In the genomic region with DNA sequence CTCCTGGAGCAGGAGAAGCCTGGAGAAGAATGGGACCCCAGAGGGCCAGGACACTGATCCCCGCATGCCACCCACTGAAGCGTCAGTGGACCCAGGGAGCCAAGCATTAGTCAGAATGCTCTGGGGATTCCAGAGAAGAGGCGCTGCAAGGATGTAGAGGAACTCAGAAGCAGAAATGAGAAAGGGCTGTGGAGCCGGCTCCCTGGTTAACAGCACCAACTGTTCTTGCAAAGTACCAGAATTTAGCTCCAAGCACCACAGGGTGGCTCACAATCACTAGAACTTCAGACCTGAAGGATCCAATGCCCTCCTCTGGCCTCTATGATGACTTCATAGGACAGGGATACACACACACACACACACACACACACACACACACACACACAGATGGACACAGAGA, we compare ENCODE assay signal across 12 mouse cellular contexts.
"Had no signal": no experiment of that assay in that cellular context is flagged by ENCODE, and none has a peak within 500 bp of the region (broad histone marks: within the 10 kb centered on the region; RNA-seq: fewer than 3 reads in every experiment).

No protein-coding gene starts in this region.

- H3K27ac ChIP-seq: limb, embryonic 15.5 days; liver, embryonic 13.5 days; lung, embryonic 15.5 days; neural tube, embryonic 12.5 days; stomach, embryonic 15.5 days had no signal

- ATAC-seq: liver, postnatal 0 days had no signal

- DNase-seq: kidney, adult 8-10 months; kidney, postnatal 36 days; liver, embryonic 13.5 days; liver, postnatal 0 days; lung, postnatal 14 days; midbrain, embryonic 14.5 days; thymus, adult 2 months; thymus, postnatal 36 days had no signal

- H3K4me3 ChIP-seq: limb, embryonic 15.5 days; liver, embryonic 13.5 days; lung, embryonic 15.5 days; neural tube, embryonic 12.5 days; stomach, embryonic 15.5 days had no signal

- H3K36me3 ChIP-seq: limb, embryonic 15.5 days; liver, embryonic 13.5 days; lung, embryonic 15.5 days had no signal

- H3K4me2 ChIP-seq: limb, embryonic 15.5 days; liver, embryonic 13.5 days; lung, embryonic 15.5 days; neural tube, embryonic 12.5 days; stomach, embryonic 15.5 days had no signal

- H3K9ac ChIP-seq: limb, embryonic 15.5 days; liver, embryonic 13.5 days; liver, postnatal 0 days; lung, embryonic 15.5 days; neural tube, embryonic 12.5 days; stomach, embryonic 15.5 days had no signal

- H3K27me3 ChIP-seq: limb, embryonic 15.5 days; liver, embryonic 13.5 days; lung, embryonic 15.5 days; neural tube, embryonic 12.5 days; stomach, embryonic 15.5 days had no signal

- H3K9me3 ChIP-seq: limb, embryonic 15.5 days; liver, embryonic 13.5 days; lung, embryonic 15.5 days; neural tube, embryonic 12.5 days; stomach, embryonic 15.5 days had no signal

- H3K4me1 ChIP-seq: neural tube, embryonic 12.5 days; stomach, embryonic 15.5 days had no signal
